Mouse (Mus musculus) gonadal fat pad, adult 2 months (tissue): ENCODE results near the gene Nfkbia. TPM values are rescaled to one million over a fixed set of nuclear protein-coding genes. Genes with fewer than 3 reads are reported as not detected.

ENCODE experiments used
- DNase-seq: peaks from one replicate; pipeline ENCODE4 v3.0.0-alpha.2; 2012; ENCODE audit warnings: low read depth
- polyA plus RNA-seq: library from polyadenylated mRNA; depleted of rRNA; stranded (reverse); fragments of >200 nt; gene quantifications from 2 replicates; pipeline ENCODE4 v1.2.3, GENCODE M21; 2012

The Nfkbia gene
- polyA plus RNA-seq, 1 experiment, result 127 TPM

DNA sequence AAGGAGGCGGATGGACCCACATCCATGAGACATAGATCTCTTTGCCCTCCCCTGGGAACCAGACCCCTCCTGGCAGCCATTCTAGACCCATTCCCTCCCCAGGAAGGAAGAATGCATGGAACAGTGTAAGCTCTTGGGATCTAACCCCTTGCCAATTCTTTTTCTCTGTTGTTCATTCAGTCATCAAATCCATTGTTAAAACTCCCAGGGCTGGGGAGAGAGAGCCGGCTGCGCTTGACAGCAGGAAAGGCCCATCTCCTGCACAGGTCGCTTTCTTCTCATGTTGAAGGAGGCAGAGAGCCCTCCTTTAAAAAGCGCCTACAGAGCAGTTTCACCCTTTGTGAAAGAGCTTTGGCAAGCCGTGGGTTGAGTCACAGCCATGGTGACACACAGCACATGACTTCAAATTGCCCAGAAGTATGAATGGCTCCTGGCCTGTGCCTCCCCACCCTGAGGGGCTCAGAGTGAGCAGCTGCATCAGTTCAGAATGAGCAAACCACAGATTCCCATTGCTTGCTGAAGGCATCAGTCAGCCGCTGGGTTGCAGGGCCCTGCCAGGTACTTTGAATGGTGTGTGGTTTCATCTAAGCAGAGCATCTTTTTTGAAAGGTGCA lies 26.3 kb downstream of the Nfkbia start:
- DNase-seq, result no peak

DNA sequence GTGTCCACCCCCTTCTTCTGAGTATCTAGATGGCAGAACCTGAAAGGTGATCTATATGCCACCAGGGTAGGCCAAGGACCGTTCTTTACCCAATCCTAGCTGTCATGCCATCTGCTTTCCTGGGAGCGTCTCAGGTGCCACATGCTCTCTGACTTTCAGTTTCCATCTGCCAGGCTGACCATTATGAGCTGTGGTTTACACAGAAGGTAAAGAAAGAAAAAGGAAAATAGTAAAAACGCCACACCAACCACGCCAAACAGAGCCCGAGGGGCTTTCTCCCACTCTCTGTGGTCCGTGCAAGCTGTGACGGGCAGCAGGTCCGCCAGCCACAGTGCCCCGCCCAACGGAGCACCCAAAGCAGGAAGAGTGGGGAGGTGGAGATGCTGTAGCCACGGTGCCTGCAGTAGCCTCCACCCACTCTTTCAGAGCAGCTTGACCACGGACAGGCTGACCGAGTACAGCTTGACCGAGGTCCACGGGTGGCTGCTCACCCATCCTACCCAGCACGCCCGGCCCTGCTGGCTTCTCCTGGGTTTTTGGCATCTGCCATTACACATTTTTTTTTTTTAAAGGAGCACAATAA lies 27.0 kb downstream of the Nfkbia start:
- no peak for DNase-seq

DNA sequence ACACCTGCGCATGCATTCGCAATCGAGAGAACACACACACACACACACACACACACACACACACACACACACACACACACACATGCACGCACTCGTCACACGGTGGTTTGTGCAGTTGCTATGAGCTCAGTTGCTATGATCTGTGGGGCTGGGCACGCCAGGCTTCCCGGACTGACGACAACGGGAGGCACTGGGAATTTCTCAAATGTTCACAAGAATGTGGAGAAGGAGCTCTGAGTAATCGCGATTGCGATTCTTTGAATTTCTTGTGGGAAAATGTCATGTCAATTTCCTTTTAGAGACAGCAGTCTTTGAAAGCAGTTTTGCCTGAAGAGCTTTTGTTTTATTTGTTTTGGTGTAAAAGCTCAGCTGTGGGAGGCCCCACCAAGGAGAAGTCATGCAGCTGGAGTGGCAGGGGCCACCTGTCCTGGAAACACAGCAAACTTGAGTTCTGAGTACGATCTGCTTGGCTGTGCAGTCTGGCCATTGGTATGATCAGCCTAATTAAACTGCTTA lies 27.5 kb downstream of the Nfkbia start:
- DNase-seq, result no peak

DNA sequence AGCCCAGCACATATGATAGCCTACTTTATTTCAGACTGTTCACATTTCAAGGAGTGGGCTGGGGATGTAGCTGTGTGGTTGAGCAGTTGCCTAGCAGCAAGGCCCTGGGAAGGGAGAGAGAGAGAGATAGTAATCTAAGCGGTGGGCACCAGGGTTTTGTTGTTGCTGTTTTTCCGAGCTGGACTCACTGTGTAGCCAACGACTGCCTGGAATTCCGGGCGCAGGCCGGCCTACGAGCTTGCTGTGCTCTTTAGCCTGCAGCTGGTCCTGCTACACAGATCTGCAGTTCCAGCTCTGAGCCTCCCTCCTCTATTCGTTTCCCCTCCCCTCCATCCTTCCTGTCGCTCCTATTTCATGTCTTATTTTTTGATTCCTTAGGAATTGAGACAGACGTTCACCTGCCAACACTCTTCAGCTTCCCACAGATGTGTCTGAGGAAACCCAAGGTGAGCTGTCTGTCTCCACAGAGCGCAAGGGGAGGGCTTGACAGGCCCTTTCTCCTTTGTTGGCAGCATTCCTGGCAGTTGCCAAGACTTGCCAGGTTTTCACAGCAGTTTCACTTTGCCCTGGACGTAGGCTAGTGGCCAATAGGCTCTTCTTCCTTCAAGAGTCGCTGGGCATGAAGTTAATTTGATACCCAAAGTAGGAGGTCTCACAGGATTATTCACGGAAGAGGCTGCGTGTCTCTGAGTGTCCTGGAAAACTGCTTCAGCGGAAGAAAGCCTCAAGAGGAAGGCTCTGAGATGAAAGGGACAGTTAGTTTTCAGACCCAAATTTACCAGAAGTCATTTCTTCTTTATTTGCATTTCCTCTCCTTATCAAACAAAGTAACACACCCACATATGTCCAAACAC lies 28.2 kb downstream of the Nfkbia start:
- no peak for DNase-seq

DNA sequence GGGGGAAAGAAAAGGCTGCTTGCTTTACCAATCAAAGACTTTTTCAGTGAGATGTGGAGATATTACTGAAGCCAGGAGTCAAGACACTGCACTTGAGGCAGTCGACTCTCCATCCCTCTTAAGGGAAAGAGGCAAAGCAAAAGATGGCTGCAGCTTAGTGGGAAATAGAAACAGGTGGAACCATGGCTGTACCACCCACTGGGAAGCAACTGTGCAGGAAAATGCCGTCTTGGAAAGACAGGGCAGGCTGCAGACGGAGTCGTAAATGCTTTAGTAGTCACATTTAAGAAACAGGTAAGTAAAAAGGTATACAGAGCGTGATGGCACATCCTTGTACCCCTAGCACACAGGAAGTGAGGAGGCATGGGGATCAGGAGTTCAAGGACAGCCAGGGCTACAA lies 29.4 kb downstream of the Nfkbia start:
- no peak for DNase-seq

DNA sequence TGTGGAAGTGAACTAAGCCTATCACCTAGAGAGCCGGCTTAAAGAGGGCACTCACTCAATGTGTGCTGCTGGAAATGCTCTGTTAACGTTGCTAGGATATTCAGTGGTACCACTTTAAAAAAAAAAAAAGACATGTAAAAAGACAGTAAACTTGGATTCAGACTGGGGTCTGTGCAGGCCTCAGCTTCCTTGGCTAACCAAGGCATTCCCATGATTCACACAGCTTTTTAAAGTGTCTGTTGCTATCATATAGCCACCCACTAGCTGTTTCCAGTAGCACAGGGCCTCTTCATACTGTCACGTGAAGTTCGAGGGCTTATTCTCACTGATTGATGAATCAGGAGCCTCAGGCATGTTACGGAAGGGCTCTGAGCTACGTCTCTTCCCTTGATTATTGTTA lies 30.0 kb downstream of the Nfkbia start:
- DNase-seq, result no peak

DNA sequence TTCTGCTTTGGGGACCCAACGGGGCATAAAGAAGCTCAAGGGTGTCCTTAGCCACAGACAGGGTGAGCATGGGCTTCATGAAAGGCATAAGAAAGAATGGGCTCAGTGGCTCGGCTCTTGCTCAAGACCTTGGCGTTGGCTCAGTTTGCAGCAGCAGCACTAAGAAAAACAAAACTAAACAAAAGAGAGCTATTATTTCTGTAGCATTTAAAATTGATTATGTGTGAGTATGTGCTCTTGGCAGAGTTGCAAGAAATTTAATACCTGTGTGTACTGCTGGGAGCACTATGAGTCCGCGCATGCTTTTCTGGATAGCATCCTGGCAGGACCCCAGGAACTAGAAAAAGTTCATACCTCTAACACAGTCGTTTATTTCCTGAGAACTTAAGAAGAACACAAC lies 30.7 kb downstream of the Nfkbia start:
- DNase-seq, result no peak

DNA sequence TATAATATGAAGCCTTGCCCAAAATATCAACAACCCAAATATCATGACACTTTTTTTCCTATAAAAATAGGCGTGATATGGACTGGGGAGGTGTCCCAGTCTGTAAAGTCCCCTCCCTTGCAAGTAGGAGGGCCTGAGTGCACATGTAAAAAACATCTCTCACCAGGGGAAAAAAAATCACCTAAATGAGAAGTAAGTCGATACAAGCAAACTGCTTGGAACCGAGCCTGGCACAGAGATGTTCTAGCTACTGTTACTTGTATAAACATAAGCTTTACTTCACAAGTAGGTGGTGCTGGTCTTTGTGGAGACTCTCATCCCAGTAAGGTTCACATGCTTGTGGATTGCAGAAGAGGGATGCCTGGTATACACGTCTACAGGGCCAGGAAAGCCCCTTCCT lies 31.5 kb downstream of the Nfkbia start:
- no peak for DNase-seq

DNA sequence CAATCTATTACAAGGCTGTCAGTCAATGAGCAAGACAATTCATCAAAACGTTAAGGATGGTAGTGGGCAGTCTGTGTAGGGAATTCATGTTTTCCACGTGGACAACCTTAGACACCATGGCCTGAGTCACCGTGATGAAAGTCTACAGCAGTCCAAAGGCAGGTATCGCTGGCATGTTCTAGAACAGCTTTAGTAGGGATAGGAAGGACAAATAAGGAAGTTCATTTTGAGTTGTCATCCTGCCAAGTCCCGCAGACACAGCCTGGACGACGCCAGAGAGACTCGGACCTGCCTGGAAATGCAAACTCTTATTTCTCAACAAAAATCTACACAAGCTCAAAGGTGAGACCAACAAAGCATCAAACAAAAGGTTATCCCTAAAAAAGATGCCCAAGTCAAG lies 32.7 kb downstream of the Nfkbia start:
- no peak for DNase-seq

DNA sequence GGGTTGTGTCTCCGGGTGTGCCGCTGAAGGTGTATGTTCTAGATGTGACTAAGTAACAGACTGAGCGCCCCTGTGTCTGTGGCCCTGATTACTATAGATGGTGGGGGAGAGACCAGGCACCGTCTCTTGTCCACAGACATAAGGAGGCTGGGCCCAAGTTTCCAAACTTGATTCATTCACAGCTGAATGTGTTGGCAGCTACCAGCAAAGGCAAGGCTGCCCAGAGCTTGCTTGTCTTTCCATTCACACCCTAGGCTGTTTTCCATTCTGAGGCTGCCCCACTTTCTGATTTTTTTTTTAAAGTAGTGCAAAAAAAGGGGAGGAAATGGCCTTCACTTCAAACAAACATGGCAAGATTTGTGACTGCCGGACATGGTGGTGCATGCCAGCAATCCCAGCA lies 35.6 kb downstream of the Nfkbia start:
- no peak for DNase-seq

DNA sequence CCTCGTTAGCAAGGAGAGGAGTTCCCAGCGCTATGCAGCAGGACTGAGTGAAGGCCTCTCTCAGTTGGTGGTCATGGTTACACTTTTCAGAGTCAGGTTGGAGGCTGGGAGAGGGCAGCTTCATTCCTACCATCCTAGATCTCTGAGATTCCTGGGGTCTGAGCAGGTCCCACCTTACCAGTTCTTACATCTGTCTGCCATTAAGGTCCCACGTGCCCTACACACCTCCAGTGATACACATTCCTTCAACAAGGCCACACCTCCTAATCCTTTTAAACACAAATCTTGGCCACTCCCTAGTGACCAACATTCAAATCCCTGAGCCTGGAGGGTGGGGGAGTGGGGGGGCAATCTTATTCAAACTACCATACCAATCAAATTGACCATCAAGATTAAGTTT lies 36.3 kb downstream of the Nfkbia start:
- no peak for DNase-seq

DNA sequence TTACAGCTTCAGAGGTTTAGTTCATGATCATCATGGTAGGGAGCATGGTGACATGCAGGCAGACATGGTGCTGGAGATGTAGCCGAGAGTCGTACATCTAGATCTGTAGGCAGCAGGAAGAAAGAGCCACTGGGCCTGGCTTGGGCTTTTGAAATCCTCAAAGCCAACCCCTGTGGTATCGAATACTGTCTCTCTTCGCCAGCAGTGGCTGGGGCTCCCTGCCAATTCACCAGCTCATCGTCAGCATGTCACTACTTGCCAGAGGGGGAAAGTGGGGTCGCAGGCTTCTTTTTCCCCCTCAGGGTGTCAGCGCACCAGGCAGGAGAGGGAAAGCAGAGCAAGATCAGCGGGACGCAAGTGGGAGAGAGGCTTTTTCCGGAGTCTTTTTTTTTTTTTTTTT lies 37.2 kb downstream of the Nfkbia start:
- no peak for DNase-seq

DNA sequence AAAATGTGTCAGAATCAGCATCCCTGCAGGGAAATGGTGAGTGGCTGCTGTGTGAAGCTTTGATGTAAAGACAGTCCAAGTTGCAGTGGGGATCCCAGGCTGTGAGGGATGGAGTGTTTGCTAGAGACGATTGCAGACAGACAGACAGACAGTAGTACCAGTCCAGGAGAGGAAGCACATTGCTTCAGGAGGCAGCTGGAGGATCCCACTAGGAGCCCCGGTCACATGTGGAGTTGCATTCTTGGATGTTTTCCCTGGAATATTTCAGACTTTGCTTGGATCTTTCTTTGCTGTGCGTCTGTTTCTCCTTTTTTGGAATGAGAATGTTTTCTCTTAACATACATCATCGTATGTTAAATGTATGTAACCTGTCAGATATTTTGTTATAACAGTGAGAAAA lies 38.5 kb downstream of the Nfkbia start:
- DNase-seq, result no peak

DNA sequence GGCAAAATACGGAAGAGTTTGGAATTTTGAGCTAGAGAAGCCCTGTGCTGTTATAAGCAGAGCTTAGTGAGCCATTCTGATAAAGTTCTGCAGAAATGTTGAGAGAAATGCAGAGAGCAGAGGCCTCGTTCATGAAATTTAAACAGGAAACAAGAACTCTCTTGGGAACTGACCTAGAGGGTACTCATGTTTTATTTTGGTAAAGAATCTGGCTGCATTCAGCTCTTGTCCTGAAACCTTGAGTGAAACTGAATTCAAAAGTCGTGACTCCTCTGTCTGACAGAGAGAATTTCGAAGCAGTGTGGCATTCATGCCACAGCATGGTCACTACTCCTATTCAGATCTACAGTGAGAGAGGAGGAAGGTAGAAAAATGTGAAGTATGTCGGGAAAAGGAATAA lies 39.6 kb downstream of the Nfkbia start:
- no peak for DNase-seq

DNA sequence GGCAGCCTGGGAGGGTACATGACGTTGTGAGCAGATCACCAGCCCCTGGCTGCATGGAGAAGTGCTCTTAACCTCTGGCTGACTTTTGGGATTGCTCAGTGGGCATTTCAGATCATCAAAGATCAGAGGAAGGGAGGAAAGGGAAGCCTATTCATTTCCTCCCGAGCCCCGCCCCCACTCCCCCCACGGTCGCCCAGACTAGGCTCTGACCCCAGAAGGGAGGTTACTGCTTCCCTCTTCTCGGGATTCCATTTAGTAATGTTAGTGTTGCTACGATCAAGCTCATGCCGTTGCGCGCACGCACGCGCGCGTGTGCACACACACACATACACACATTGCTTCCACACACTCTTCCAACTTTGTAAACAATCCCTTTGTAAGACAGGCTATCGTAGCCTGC lies 42.0 kb downstream of the Nfkbia start:
- no peak for DNase-seq

DNA sequence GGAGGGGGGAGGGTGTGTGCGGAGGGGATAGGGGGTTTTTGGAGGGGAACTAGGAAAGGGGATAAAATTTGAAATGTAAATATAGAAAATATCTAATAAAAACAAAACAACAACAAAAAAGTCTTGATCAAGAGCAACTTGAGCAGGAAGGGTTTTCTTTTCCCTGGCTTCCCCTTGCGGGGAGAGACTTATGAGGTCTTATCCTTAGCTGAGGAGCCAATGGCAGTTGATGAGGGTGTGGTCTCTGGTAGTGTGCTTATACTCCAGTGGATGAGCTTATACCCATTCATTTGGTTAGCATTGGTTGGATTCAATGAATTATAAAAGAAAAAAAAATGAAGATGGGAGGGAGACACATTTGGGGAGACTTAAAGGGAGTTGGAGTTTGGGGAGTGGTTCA lies 43.4 kb downstream of the Nfkbia start:
- DNase-seq, result no peak

DNA sequence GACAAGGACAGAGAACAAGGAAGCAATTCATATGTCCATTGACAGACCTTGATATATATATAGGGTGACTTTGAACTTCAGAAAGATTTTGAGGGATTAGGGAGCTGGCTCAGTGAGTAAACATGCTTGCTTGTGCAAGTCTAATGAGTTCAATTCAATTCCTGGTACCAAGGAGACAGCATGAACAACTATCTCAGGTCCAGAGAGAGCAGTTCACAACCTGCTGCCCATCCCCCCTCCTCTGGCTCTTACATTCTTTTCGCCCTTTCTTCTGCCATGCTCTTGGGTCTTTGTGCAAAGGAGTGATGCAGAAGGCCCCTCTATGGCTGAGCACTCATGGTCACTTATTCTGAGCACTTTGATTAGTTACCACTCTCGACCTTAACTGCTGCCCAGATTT lies 44.0 kb downstream of the Nfkbia start:
- no peak for DNase-seq

DNA sequence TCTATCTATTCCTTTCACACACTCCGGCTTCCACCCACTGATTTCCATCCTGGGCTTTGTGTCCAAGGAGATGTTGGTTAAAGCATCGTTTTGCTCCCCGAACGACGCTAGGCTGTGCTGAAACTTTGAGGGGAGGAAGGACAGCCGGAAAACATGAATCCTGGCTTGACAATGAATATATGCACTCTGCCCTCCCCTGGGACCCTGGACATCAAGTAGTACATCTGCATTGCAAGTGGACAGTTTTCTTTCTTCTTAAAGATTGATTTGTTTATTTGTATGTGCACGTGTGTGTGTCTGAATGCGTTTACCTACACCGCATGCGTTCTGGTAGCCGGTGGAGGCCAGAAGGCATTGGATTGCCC lies 45.1 kb downstream of the Nfkbia start:
- no peak for DNase-seq

DNA sequence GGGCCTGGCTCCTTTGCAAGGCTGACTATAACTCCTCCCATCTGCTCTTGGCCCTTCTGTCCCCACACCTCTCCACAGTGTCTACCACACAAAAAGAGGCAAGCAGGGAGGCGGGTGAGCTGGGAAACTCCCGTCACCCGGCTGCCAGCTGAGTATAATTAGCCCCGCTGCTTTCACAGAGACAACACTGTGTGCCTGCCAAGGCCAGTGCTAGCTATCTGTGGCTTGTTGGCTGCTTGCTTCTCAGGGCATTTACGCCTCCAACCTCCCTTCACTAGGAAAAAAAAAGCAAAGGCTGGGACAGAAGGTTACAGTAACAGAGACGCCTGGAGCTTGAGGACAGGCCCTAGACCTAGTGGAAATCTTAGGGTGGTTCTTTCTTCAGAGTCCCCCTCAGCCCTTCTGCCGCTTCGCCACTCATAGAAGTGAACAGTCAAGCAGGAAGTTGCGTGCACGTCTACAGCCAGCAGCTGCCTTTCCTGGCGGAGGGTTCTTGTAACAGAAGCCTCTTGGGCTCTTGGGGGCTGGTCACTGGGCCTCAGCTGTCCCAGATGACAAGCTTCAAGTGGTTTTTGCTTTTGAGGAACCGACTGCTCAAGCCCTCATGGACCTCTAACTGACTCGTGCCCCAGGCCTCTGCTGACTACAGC lies 45.6 kb downstream of the Nfkbia start:
- peak; percentile 82 for DNase-seq

DNA sequence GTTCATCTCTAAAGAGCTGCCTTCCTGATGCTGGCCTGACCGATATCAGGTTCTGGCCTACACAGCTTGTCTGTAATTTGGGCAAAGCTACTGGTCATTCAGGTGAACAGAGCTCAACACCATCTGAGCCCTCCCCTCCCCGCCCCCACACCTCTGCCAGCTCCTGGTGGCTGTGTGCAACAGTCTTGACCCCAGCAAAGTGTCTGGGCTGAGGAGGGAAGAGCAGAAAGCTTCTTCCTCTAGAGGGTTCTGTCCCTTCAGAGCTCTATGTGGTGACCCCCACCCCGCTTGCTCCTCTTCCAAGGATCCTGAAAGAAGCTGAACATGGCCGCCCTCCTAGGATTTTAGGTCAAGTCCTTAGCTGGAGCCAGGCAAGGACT lies 46.1 kb downstream of the Nfkbia start:
- DNase-seq, result no peak

DNA sequence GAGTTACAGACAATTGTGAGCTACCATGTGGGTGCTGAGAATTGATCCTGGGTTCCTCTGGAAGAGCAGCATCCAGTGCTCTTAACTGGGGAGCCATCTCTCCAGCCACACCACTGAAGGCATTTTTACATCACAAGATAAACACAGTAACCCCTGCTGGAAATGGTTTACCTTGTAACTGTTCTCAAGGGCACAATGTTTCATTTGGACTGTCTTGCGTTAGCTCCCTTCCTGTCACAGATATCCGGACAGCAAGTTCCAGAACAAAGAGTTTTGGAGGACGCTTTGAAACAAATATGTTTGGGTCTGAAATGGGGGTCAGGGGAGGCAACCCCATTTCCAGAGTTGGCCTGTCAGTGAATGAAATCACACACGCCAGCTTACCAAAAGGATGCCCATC lies 46.9 kb downstream of the Nfkbia start:
- no peak for DNase-seq

DNA sequence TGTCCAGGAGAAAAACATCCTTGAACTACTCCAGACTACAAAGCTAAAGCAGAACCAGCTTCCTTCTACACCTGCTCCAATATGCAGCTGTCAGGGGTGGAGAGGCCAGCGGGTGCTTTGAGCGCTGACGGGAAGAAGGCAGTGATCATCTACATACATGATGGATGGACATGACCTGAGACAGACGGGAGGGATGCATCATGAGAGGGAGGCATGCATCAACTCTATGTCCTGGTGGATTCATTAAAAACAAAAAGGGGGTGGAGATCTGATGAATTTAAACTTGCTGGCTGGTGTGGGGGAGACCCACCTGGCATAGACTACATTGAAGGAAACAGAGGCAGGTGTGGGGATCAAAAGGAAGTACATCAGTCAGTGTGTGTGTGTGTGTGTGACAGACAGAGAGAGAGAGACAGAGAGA lies 48.4 kb downstream of the Nfkbia start:
- no peak for DNase-seq
